Mouse (Mus musculus): Measurements from ENCODE around the gene Fbxo27. TPM values are rescaled to one million over a fixed set of nuclear protein-coding genes. Genes with fewer than 3 reads are reported as not detected.
"Not testable (repeated sequence)": the region's sequence is repeated elsewhere in the genome, so short reads cannot be mapped to it uniquely, and the experiment has no call there.

Fbxo27 gene
- polyA plus RNA-seq, 1 experiment from 2014 or later, result 0.15 TPM

DNA sequence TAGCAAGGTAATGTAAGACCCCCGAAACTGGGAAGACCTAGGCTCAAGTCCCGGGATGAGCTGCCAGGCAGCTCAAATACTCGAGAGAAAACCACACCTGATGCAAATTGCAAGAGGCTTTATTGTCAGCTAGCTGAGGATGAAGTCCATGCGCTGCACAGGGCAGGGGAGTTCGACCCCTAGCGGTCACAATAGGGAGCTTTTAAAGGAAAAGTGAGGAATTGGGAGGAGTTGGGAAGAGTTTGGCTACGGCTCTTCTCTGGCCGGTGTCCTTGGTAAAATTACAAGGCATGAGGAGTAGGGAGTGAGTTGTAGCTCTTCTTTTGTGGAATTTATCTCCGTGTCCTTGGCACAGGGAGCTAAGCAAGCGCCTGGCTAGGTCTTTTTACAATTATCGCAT, 16.9 kb upstream of the Fbxo27 start:
- no peak for ATAC-seq (ENCODE audit: insufficient read depth)
- Histone ChIP-seq H3K9ac (no peak overlapping the region), H3K36me3 (replicated peaks) (no peaks in the 10 kb centered on the region), H3K4me1 (replicated peaks) (no peaks in the 10 kb centered on the region), H3K27ac (replicated peaks) (no peak overlapping the region), H3K4me3 (replicated peaks) (no peak overlapping the region), H3K27me3 (no peaks in the 10 kb centered on the region), H3K4me2 (no peak overlapping the region), H3K9me3 (replicated peaks) (no peaks in the 10 kb centered on the region)
- 37% methylated on average over 11 of the region's 11 CpGs for WGBS (ENCODE audit: insufficient replicate concordance)

DNA sequence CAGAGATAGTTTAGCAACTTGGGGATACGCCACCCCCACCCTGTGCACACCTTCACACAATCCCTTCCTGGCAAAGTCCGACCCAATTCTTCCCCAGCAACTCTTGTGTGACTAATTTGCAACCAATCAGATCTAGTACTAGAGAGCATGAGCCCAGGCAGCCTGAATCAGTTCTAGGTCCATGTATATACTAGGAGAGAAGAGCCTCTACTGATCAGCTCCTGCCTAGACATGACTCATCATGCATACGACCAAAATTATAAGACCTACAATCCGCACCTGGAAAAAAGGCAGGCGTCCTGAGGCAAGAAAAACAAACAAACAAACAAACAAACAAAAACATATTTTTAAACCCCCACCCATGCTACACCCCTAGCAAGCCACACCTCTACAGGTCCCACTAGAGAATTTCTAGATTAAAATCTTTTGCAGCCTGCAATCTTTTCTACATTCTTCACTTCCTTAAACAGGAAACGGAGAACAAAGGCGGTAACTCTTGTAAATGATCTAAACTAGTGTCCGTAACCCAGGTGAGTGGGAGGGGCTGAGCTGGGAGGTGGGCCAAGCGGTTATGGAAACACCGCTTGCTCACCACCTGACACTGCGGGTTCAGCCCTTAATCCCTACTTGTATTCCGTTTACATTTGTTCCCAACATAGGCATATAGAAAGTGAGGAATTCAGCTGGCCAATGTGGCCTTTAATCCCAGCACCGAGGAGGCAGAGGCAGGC, 15.7 kb upstream of the Fbxo27 start:
- no peaks in the 10 kb centered on the region for H3K4me1 ChIP-seq (replicated peaks)
- H3K27me3 ChIP-seq, result no peaks in the 10 kb centered on the region
- WGBS (ENCODE audit: insufficient replicate concordance), result 59% methylated on average over 13 of the region's 13 CpGs
- H3K9me3 ChIP-seq (replicated peaks), result no peaks in the 10 kb centered on the region
- no peaks in the 10 kb centered on the region for H3K36me3 ChIP-seq (replicated peaks)
- no peak overlapping the region for H3K4me2 ChIP-seq
- H3K27ac ChIP-seq (replicated peaks), result no peak overlapping the region
- no peak overlapping the region for H3K4me3 ChIP-seq (replicated peaks)
- H3K9ac ChIP-seq, result no peak overlapping the region
- no peak for ATAC-seq (ENCODE audit: insufficient read depth)

DNA sequence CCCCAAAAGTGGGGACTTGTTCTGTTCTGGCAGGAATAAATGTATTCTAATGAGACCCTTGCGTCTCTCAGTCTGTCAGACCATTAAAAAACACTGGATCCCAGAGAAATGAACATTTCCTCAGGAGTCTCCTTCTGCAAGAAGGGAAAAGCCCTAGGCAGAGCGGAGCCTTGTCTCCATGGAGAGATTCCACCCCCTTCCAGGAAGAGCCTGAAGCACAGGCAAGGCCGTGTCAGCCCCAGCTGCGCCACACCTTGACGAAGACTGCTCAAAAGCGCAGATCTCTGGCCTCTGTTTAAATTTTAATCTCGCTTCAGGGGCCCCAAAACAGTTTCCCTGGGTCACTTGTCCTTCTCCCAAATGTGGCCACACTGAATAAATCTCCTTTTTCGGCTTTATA, 15.0 kb upstream of the Fbxo27 start:
- Histone ChIP-seq H3K27me3 (no peaks in the 10 kb centered on the region), H3K36me3 (replicated peaks) (no peaks in the 10 kb centered on the region), H3K4me2 (no peak overlapping the region), H3K9me3 (replicated peaks) (no peaks in the 10 kb centered on the region), H3K4me3 (replicated peaks) (no peak overlapping the region), H3K9ac (no peak overlapping the region), H3K4me1 (replicated peaks) (no peaks in the 10 kb centered on the region), H3K27ac (replicated peaks) (no peak overlapping the region)
- ATAC-seq (ENCODE audit: insufficient read depth), result no peak
- 73% methylated on average over 8 of the region's 8 CpGs for WGBS (ENCODE audit: insufficient replicate concordance)

DNA sequence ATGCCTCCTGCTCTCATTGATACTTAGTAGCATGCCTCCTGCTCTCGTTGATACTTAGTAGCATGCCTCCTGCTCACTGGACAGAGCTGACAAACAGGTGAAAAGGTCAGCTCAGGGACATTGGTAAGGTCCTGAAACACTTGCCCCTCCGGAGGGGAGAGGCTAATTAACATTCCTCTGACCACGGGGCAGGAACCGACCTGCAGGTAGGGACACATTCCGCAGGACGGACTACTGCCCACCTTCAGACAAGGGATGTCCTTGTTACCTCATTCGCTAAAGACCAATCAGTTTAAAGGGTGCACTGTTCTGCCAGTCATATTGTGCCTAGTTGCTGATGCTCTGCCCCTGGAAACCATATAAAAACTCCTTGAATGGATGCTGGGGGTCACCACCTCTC, 1.6 kb upstream of the Fbxo27 start:
- Histone ChIP-seq H3K4me2 (no peak overlapping the region), H3K4me1 (replicated peaks) (peaks cover 5% of the 10 kb centered on the region; the same call in 1 of the 2 replicates), H3K27ac (replicated peaks) (no peak overlapping the region), H3K9me3 (replicated peaks) (no peaks in the 10 kb centered on the region), H3K36me3 (replicated peaks) (no peaks in the 10 kb centered on the region), H3K27me3 (peaks cover 48% of the 10 kb centered on the region), H3K4me3 (replicated peaks) (no peak overlapping the region), H3K9ac (no peak overlapping the region)
- WGBS (ENCODE audit: insufficient replicate concordance), result 55% methylated on average over 7 of the region's 7 CpGs
- ATAC-seq (ENCODE audit: insufficient read depth), result no peak

DNA sequence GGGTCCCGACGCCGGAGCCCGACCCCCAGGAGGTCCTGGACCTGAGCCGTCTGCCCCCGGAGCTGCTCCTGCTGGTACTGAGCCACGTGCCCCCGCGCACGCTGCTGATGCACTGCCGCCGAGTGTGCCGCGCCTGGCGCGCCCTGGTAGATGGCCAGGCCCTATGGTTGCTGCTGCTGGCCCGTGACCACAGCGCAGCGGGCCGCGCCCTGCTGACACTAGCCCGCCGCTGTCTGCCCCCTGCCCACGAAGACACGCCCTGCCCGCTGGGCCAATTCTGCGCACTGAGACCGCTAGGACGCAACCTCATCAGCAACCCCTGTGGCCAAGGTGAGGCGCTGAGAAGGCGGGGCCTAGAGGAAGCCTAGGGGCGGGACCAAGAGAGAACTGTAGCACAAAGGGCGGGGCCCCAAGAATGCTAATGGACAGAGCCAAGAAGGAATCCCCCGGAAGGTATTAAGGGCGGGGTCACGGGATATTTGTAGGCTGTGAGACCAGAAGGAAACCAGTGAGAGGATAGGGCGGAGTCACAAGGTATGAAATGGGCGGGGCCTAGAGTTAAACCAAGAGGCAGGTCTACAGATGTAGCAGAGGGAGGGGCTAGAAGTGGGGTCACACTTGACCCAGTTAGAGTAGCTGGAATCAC, 795 bp downstream of the Fbxo27 start:
- Histone ChIP-seq H3K4me1 (replicated peaks) (peaks cover 5% of the 10 kb centered on the region; the same call in 1 of the 2 replicates), H3K4me3 (replicated peaks) (peak overlapping the region; percentile 43), H3K36me3 (replicated peaks) (no peaks in the 10 kb centered on the region), H3K4me2 (peak overlapping the region; percentile 65), H3K27me3 (peaks cover 48% of the 10 kb centered on the region), H3K9ac (no peak overlapping the region), H3K27ac (replicated peaks) (no peak overlapping the region), H3K9me3 (replicated peaks) (no peaks in the 10 kb centered on the region)
- WGBS (ENCODE audit: insufficient replicate concordance), result 2% methylated on average over 38 of the region's 38 CpGs
- ATAC-seq (ENCODE audit: insufficient read depth), result peak; percentile 54; the same call in 1 of the 2 replicates

DNA sequence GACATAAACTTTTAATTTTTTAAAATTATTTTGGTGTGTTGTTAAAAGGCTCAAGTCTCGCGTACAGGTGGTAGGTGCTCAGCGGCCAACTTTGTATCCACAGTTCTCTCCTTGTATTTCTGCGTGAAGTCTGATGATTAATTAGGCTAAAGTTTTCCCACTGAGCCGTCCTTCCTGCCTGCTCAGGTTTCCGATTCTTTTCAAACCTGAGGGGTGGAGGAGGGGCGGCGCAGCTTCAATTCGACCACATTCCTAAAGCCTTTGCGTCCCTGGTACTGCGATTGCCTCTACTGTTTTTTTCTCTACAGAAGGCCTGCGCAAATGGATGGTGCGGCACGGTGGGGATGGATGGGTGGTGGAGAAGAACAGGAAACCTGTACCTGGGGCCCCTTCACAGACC, 1.8 kb downstream of the Fbxo27 start:
- Histone ChIP-seq H3K9me3 (replicated peaks) (no peaks in the 10 kb centered on the region), H3K4me3 (replicated peaks) (no peak overlapping the region), H3K27ac (replicated peaks) (no peak overlapping the region), H3K27me3 (peaks cover 48% of the 10 kb centered on the region), H3K4me1 (replicated peaks) (peaks cover 5% of the 10 kb centered on the region; the same call in 1 of the 2 replicates), H3K9ac (no peak overlapping the region), H3K4me2 (no peak overlapping the region), H3K36me3 (replicated peaks) (no peaks in the 10 kb centered on the region)
- WGBS (ENCODE audit: insufficient replicate concordance), result 12% methylated on average over 14 of the region's 14 CpGs
- no peak for ATAC-seq (ENCODE audit: insufficient read depth)

DNA sequence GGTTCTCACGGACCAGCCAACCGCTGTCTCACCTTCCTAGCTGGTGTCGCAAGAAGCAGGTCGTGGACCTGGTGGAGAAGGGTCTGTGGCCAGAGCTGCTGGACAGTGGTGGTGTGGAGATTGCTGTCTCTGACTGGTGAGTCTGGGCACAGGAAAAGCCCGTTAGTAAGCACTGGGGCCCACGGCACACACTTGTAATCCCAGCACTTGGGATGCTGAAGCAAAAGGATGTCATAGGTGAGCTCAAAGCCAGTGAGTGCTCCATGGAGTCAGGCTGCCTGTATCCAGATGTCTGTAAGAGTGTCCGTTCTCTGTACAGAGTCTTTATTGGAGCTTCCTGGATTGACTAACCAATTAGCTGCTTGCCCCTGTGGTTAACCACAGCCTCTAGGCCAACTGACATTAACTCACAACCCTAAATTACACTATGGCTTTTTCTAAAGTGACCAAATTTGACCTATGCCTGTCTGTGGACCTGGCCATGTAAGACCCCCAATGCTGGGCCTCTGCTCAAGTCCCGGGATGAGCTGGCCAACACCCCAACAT, 2.4 kb downstream of the Fbxo27 start:
- Histone ChIP-seq H3K27ac (replicated peaks) (no peak overlapping the region), H3K4me3 (replicated peaks) (no peak overlapping the region), H3K4me1 (replicated peaks) (peaks cover 5% of the 10 kb centered on the region; the same call in 1 of the 2 replicates), H3K9me3 (replicated peaks) (no peaks in the 10 kb centered on the region), H3K9ac (no peak overlapping the region), H3K27me3 (peaks cover 45% of the 10 kb centered on the region), H3K4me2 (no peak overlapping the region), H3K36me3 (replicated peaks) (no peaks in the 10 kb centered on the region)
- ATAC-seq (ENCODE audit: insufficient read depth), result no peak
- 30% methylated on average over 8 of the region's 8 CpGs for WGBS (ENCODE audit: insufficient replicate concordance)

DNA sequence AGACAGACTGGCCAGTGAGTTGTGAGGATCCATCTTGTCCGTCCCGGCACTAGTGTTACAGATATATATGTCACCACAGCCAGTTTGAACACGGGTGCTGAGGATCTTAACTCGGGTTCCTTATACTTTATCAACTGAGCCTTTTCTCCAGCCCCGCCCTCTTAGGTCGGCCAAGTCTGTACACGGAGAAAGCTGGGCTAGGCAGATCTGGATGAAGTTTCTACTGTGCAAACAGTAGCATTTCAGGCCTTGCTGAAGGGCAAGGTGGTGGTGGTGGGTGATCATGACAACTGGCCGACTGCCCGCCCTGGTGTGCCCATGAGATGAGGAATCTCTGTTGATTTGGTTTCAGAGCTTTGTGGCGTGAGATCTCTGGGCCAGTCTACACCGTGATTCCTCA, 4.6 kb downstream of the Fbxo27 start:
- 59% methylated on average over 11 of the region's 11 CpGs for WGBS (ENCODE audit: insufficient replicate concordance)
- H3K9ac ChIP-seq, result no peak overlapping the region
- ATAC-seq (ENCODE audit: insufficient read depth), result no peak

DNA sequence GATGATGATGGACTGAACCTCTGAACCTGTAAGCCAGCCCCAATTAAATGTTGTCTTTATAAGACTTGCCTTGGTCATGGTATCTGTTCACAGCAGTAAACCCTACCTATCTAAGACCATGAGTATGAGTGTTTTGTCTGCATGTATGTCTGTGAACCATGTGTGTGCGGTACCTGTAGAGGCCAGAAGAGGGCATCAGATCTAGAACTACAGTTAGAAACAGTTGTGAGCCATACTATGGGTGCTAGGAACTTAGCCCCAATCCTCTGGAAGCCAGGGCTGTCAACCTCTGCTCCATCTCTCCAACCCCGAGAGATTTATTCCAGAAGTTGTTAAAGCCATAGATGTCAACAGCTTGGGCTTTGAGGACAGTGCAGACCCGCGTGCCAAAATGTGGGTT, 7.6 kb downstream of the Fbxo27 start:
- Histone ChIP-seq H3K4me2 (no peak overlapping the region), H3K27me3 (no peaks in the 10 kb centered on the region), H3K9me3 (replicated peaks) (no peaks in the 10 kb centered on the region), H3K4me1 (replicated peaks) (no peaks in the 10 kb centered on the region), H3K36me3 (replicated peaks) (no peaks in the 10 kb centered on the region), H3K4me3 (replicated peaks) (no peak overlapping the region), H3K9ac (no peak overlapping the region), H3K27ac (replicated peaks) (no peak overlapping the region)
- WGBS (ENCODE audit: insufficient replicate concordance), result 83% methylated on average over 4 of the region's 4 CpGs
- no peak for ATAC-seq (ENCODE audit: insufficient read depth)

More for the DNA sequence above, 4.6 kb downstream of the Fbxo27 start:
- Histone ChIP-seq H3K27ac (replicated peaks) (no peak overlapping the region), H3K9me3 (replicated peaks) (no peaks in the 10 kb centered on the region), H3K4me2 (no peak overlapping the region), H3K36me3 (replicated peaks) (no peaks in the 10 kb centered on the region), H3K27me3 (peaks cover 28% of the 10 kb centered on the region), H3K4me3 (replicated peaks) (no peak overlapping the region), H3K4me1 (replicated peaks) (peaks cover 5% of the 10 kb centered on the region; the same call in 1 of the 2 replicates)

DNA sequence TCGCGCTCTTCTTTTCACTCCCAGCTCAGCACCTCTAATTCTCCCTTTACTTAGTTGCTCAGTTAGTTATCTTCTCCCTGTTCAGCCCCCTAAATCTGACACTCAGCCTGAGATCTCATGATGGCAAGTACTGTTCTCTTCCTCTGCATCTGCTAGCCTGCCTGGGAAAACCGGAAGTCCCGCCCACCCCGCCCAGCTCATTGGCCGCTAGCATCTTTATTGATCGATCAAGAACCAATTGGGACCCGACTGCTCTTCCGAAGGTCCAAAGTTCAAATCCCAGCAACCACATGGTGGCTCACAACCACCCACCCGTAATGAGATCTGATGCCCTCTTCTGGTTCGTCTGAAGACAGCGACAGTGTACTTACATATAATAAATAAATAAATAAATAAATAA, 8.7 kb downstream of the Fbxo27 start:
- not testable (repeated sequence) for H3K9ac ChIP-seq; H3K27me3 ChIP-seq; H3K4me1 ChIP-seq (replicated peaks); H3K27ac ChIP-seq (replicated peaks); H3K36me3 ChIP-seq (replicated peaks); ATAC-seq (ENCODE audit: insufficient read depth); H3K4me3 ChIP-seq (replicated peaks); H3K4me2 ChIP-seq; H3K9me3 ChIP-seq (replicated peaks)
- 74% methylated on average over 12 of the region's 12 CpGs for WGBS (ENCODE audit: insufficient replicate concordance)

DNA sequence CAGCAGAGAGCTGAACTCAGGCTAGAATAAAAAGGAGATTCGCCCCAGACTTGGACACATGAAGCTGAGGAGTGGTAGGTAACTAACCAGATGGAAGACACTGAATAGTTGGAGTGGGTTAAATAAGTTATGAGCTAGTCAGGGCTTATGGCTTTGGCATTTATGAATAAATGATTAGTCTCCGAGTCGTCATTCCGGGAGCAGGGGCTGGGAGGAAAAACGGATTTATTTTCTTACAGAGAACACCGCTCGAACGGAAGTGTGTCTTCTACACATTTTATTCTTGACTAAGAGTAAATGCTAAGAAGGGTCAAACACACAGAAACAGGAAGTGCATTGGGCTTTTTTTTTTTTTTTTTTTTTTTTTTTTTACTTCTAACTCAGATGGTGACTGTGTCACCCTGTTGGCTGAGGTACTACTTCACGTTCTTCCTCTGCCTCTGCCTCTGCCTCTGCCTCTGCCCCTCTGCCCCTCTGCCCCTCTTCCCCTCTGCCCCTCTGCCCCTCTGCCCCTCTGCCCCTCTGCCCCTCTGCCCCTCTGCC, 10.0 kb downstream of the Fbxo27 start:
- no peaks in the 10 kb centered on the region for H3K4me1 ChIP-seq (replicated peaks)
- no peak overlapping the region for H3K27ac ChIP-seq (replicated peaks)
- H3K27me3 ChIP-seq, result no peaks in the 10 kb centered on the region
- H3K4me2 ChIP-seq, result no peak overlapping the region
- H3K36me3 ChIP-seq (replicated peaks), result no peaks in the 10 kb centered on the region
- H3K9me3 ChIP-seq (replicated peaks), result no peaks in the 10 kb centered on the region
- H3K4me3 ChIP-seq (replicated peaks), result no peak overlapping the region
- ATAC-seq (ENCODE audit: insufficient read depth), result no peak
- no peak overlapping the region for H3K9ac ChIP-seq
- 50% methylated on average over 9 of the region's 9 CpGs for WGBS (ENCODE audit: insufficient replicate concordance)

All from liver, embryonic 15.5 days (tissue).